Mouse (Mus musculus): ENCODE data around the gene Tubg1.
"Not testable (repeated sequence)": the region's sequence is repeated elsewhere in the genome, so short reads cannot be mapped to it uniquely, and the experiment has no call there.

The Tubg1 gene

GRCm38 (mm10) chr11:101120545-101121188, 929 bp downstream of the Tubg1 start:
- ChIA-PET POLR2A (interaction anchor here (0.5 to 3.5 kb wide), 64 partner anchors 8 to 801 kb away, joined by 3 to 23 read pairs (median 4); partner anchors contain the start of genes Cntd1 (in 2 of the 4), Cntnap1 (in 2 of the 4), Coa3 (in 2 of the 4) and Mlx (in 2 of the 4)), CTCF (interaction anchor here in 3 of 4 experiments (0.6 to 1.8 kb wide), 16 partner anchors 11 to 181 kb away, joined by 3 to 13 read pairs (median 5); partner anchors contain the start of genes Psmc3ip (in 2 of the 3), Becn1 (in 1 of the 3), Ccr10 (in 1 of the 3) and Cntd1 (in 1 of the 3))

GRCm38 (mm10) chr11:101124494-101124893, 4.8 kb downstream of the Tubg1 start:
- POLR2A ChIA-PET: interaction anchor here in 1 of 4 experiments (1.2 to 1.4 kb wide), 2 partner anchors 24 to 36 kb away, joined by 3 to 4 read pairs; no protein-coding TSS in a partner anchor
- CTCF ChIA-PET: interaction anchor here in 2 of 4 experiments (1.5 to 1.9 kb wide), 2 partner anchors 52 to 56 kb away, joined by 5 to 6 read pairs; no protein-coding TSS in a partner anchor

DNA sequence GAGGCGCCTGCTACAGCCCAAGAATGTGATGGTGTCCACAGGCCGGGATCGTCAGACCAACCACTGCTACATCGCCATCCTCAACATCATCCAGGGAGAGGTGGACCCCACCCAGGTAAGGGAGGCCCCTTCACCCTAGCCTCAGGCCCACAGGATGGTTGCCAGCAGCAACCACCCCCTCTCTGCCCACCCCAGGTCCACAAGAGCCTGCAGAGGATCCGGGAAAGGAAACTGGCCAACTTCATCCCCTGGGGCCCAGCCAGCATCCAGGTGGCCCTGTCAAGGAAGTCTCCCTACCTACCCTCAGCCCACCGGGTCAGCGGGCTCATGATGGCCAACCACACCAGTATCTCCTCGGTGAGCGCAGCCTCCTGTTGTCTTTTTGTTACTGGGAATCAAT, 5.3 kb downstream of the Tubg1 start:
- POLR2A ChIA-PET: not testable (repeated sequence)
- CTCF ChIA-PET: interaction anchor here in 1 of 4 experiments (1.9 kb wide), 1 partner anchor 52 kb away, joined by 5 read pairs; no protein-coding TSS in a partner anchor

DNA sequence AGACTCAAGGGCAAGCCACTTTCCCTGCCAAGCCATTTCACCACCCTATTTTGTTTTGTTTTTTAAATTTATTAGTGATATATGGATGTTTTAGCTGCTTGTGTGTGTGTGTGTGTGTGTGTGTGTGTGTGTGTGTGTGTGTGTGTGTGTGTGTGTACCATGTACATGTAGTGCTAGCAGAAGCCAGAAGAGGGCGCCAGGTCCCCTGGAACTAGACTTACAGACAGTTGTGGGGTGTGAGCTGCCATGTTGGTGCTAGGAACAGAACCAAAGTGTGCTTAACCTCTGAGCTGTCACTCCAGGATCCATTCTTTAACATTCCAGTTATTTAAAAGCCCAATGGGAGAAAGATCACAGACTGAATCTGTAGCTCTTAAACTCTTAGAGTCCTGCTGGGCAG, 7.3 kb downstream of the Tubg1 start:
- CTCF ChIA-PET: interaction anchor here (0.6 to 1.9 kb wide), 30 partner anchors 8 to 1196 kb away, joined by 3 to 17 read pairs (median 3); partner anchors contain the start of genes Becn1 (in 1 of the 4) and Psmc3ip (in 1 of the 4)
- POLR2A ChIA-PET: interaction anchor here (0.6 to 1.5 kb wide), 7 partner anchors 10 to 425 kb away, joined by 3 to 8 read pairs (median 3); partner anchors contain the start of genes Brca1 (in 1 of the 4), Cntd1 (in 1 of the 4), Coa3 (in 1 of the 4) and Nbr1 (in 1 of the 4)

- CTCF ChIA-PET: interaction anchor here (0.6 to 1.3 kb wide), 9 partner anchors 14 to 311 kb away, joined by 3 to 8 read pairs (median 4); partner anchors contain the start of gene Becn1 (in 1 of the 4)
These were observed 9.3 kb downstream of the Tubg1 start for GRCm38 (mm10) chr11:101128996-101129577.

DNA sequence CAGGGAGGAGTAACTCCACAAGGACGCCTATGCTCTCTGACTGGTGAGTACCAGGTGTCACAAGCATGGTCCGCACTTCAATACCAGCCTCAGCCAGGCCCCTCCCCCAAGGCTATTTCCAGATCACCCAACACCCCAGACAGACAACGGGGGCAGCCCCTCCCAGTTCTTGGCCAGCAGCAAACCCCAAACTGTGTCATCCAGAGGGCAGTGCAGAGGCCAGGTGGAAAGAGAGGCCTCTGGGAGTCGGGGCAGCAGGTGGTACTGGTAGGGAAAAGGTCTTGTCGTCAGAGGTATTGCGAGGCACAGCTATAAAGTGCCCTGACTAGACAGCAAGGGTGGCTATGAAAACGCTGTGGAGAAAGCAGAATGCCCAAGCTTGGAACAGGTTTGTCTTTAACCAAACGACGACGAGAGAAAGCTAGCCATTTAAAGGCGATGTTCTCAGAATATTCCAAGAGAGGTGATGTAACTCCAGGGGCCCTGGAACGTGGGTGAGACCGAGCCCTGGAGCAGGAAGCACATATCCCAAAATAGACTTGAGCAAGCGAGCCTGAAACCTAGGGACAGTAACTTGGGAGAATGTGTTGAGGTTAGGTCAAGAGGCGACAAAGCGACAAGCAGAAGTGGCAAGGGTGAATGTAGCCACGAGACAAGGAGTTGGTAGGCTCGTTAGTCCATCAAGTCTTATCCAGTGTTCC, 10.5 kb downstream of the Tubg1 start:
- ChIA-PET POLR2A (interaction anchor here in 1 of 4 experiments (0.9 to 1.4 kb wide), 2 partner anchors 9 to 10 kb away, joined by 3 read pairs; partner anchors contain the start of genes Retreg3 and Tubg1), CTCF (interaction anchor here in 2 of 4 experiments (0.7 to 3.8 kb wide), 4 partner anchors 44 to 792 kb away, joined by 3 to 135 read pairs (median 26); partner anchors contain the start of genes Ccr10 (in 2 of the 2), Becn1 (in 1 of the 2), Cntnap1 (in 1 of the 2) and Plekhh3 (in 1 of the 2))

More at GRCm38 (mm10) chr11:101128996-101129577, 9.3 kb downstream of the Tubg1 start:
- POLR2A ChIA-PET: interaction anchor here in 3 of 4 experiments (0.6 to 1.6 kb wide), 4 partner anchors 9 to 119 kb away, joined by 4 to 12 read pairs (median 6); partner anchors contain the start of genes Retreg3 (in 1 of the 3) and Tubg1 (in 1 of the 3)

GRCm38 (mm10) chr11:101131187-101131586, 11.4 kb downstream of the Tubg1 start:
- CTCF ChIA-PET: interaction anchor here (0.6 to 3.8 kb wide), 43 partner anchors 10 to 801 kb away, joined by 3 to 135 read pairs (median 4); partner anchors contain the start of genes Ccr10 (in 3 of the 4), Plekhh3 (in 2 of the 4), Retreg3 (in 2 of the 4) and Tubg1 (in 2 of the 4)
- POLR2A ChIA-PET: interaction anchor here (0.6 to 2.2 kb wide), 19 partner anchors 10 to 1390 kb away, joined by 3 to 16 read pairs (median 4); partner anchors contain the start of genes Retreg3 (in 2 of the 4), Tubg1 (in 2 of the 4), Ccr10 (in 1 of the 4) and Cntnap1 (in 1 of the 4)

DNA sequence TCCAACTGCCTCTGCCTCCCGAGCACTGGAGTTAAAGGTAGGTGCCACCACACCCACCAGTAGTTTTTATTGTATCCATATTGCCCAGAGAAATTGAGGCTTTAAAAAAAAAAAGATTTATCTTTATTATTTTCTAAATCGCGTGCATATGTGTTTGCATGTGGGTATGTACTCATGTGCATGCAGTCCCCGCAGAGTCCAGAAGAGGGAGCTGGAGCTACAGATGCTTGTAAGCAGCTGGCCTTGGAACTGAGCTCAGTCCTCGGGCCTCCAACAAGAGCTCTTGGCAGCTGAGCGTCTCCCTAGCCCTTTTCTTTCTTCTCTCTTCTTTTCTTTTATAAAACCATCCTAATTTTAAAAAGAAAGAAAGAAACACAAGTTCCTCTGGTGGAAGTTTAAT, 12.0 kb downstream of the Tubg1 start:
- CTCF ChIA-PET: interaction anchor here (0.5 to 3.8 kb wide), 78 partner anchors 9 to 1969 kb away, joined by 3 to 135 read pairs (median 4); partner anchors contain the start of genes Ccr10 (in 3 of the 4), Plekhh3 (in 3 of the 4), Retreg3 (in 3 of the 4) and Tubg1 (in 3 of the 4)
- POLR2A ChIA-PET: interaction anchor here (0.6 to 2.2 kb wide), 24 partner anchors 9 to 1389 kb away, joined by 3 to 16 read pairs (median 4); partner anchors contain the start of genes Retreg3 (in 3 of the 4), Tubg1 (in 3 of the 4), Ccr10 (in 1 of the 4) and Cntnap1 (in 1 of the 4)

DNA sequence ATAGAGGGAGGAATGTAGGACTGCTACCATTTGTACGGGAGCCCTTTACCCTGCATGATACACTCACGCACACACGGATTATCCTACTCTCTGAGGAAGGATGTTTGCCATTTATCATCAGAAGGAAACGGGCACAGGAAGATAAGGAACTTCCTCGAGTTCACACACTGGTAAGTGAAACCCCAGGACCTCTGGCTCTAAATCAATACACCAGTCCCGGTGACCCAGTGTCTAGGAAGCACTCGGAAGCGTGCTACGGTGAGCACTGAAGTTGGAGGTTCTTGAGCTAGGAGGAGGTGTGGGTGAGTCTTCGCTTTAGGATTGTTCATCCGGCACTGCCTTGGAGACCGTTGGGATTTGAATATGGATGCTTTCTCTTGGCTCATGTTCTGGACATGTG, 13.3 kb downstream of the Tubg1 start:
- CTCF ChIA-PET: interaction anchor here (0.7 to 3.8 kb wide), 9 partner anchors 38 to 68 kb away, joined by 5 to 135 read pairs (median 19); partner anchors contain the start of genes Ccr10 (in 2 of the 4), Plekhh3 (in 2 of the 4), Cntnap1 (in 1 of the 4) and Mlx (in 1 of the 4)
- POLR2A ChIA-PET: interaction anchor here in 3 of 4 experiments (0.7 to 2.2 kb wide), 5 partner anchors 15 to 495 kb away, joined by 3 to 16 read pairs (median 5); partner anchors contain the start of genes Cntnap1 (in 1 of the 3) and Plekhh3 (in 1 of the 3)

DNA sequence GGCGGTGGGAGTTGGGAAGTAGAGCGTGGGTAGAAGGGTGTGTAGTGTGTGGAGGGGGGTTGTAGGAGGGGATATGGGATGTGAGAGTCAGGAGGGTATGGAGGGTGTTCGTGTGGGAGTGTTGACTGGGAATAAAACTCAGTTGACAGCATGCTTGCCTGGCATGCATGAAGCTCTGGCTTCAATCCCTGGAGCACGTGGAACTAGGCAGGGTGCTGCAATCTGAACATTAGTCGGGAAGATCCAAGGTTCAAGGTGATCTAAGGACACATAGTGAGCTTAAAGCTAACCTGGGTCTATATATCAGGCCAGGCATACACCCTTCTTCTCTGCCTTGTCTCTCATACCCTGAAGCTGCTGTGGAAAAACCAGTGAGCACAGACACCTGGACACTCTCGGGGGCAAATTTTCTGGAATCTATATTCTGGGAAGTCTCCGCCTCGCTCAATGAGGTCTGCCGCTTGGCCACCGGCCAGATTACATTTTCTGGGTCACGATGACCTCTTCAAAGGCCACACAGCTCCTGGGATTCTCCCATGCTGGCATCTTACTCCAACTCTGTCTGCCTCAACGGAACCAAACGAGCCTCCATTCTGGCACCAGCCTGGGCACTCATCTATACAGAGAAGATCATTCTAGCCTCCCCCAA, 14.6 kb downstream of the Tubg1 start:
- CTCF ChIA-PET: interaction anchor here in 2 of 4 experiments (0.6 to 0.8 kb wide), 6 partner anchors 17 to 373 kb away, joined by 3 to 4 read pairs (median 4); partner anchors contain the start of gene Rpl27 (in 1 of the 2)
- POLR2A ChIA-PET: interaction anchor here in 3 of 4 experiments (0.5 to 1.3 kb wide), 5 partner anchors 14 to 325 kb away, joined by 3 to 5 read pairs (median 3); partner anchors contain the start of genes Retreg3 (in 1 of the 3), Rpl27 (in 1 of the 3) and Tubg1 (in 1 of the 3)

DNA sequence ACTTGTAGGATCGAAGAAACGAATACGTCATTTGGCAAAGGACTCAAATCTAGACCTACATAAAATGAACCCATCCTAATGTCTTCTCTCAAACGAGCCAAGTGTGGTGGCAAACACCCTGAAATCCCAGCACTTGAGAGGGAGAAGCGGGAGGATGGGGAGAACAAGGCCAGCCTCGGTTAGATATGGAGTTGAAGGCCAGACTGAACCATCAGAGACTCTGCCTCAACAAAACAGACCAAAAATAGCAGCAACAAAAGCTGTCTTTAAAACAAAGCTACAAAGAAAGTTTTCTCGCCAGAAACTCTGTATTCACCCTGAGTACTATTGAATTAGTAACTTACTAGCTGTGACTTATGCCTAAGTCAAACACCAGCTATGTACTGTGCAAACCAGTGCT, 17.3 kb downstream of the Tubg1 start:
- CTCF ChIA-PET: interaction anchor here in 1 of 4 experiments (1.2 kb wide), 1 partner anchor 39 kb away, joined by 4 read pairs; no protein-coding TSS in a partner anchor

GRCm38 (mm10) chr11:101138536-101139181, 18.9 kb downstream of the Tubg1 start:
- ChIA-PET POLR2A (interaction anchor here in 3 of 4 experiments (0.7 to 3.6 kb wide), 8 partner anchors 19 to 327 kb away, joined by 3 to 12 read pairs (median 4); partner anchors contain the start of genes Plekhh3 (in 2 of the 3), Cntnap1 (in 1 of the 3), Retreg3 (in 1 of the 3) and Rnd2 (in 1 of the 3)), CTCF (interaction anchor here (0.6 to 1.7 kb wide), 8 partner anchors 11 to 80 kb away, joined by 3 to 8 read pairs (median 3); partner anchors contain the start of genes Naglu (in 1 of the 4) and Plekhh3 (in 1 of the 4))

More for the DNA sequence above, 17.3 kb downstream of the Tubg1 start:
- POLR2A ChIA-PET: interaction anchor here in 3 of 4 experiments (0.6 to 3.6 kb wide), 6 partner anchors 17 to 817 kb away, joined by 3 to 12 read pairs (median 5); partner anchors contain the start of genes Retreg3 (in 2 of the 3), Tubg1 (in 2 of the 3), Cntnap1 (in 1 of the 3) and Plekhh3 (in 1 of the 3)

DNA sequence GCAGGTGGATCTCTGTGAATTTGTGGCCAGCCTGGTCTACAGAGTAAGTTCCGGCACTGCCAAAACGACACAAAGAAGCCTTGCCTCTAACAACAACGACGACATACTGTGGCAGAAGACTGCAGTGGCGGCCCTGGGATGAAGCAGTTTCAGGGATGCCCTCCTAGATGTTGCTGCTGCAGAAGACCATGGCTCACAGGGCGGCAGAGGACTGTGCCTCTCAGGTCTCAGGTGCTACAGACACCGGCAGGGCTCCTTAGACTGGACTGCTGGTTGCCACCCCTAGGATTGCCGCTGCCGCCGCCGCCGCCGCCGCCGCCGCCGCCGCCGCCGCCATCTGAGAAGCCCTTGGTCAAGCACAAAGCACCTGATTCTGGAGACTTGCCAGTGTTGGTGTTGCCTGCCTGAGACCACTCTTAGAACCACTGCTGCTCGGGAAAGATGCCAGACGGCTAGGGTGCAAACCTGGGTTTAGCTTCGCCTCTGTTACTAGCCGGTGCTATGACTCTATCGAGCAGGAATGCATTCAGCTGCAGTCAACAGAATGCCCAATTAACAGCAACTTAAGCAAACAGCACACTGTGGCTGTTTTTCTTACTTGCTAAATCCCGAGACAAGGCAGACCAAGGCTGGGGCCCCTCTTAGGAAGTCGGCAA, 20.6 kb downstream of the Tubg1 start:
- POLR2A ChIA-PET: interaction anchor here in 3 of 4 experiments (0.6 to 1.8 kb wide), 9 partner anchors 9 to 304 kb away, joined by 3 to 6 read pairs (median 3); partner anchors contain the start of genes Retreg3 (in 1 of the 3) and Tubg1 (in 1 of the 3)
- CTCF ChIA-PET: interaction anchor here in 3 of 4 experiments (0.5 to 3.1 kb wide), 6 partner anchors 9 to 300 kb away, joined by 3 to 10 read pairs (median 4); no protein-coding TSS in a partner anchor

DNA sequence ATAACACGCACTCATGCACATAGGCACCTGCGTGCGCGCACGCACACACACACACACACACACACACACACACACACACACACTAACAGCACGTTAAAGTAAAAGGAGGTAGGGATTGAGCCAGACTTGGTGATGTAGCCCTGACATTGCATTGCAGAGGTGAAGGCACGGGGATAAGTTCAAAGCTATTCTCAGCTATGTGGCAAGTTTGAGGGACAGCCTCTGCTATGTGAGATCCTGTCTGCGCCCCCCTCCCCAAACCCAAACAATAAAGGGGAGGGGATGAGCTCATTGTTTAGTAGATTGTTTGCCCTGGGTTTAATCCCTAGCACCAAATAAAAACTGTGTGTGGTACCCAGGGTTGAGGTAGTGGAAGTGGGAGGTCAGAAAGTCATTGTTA, 21.4 kb downstream of the Tubg1 start:
- ChIA-PET CTCF (interaction anchor here in 2 of 4 experiments (0.6 to 3.1 kb wide), 4 partner anchors 10 to 121 kb away, joined by 3 to 10 read pairs (median 4); no protein-coding TSS in a partner anchor), POLR2A (interaction anchor here in 2 of 4 experiments (0.7 to 1.8 kb wide), 10 partner anchors 9 to 303 kb away, joined by 3 to 6 read pairs (median 3); partner anchors contain the start of genes Plekhh3 (in 1 of the 2), Retreg3 (in 1 of the 2) and Tubg1 (in 1 of the 2))
